Mouse (Mus musculus): ENCODE data around the gene Eps8l3. TPM values are rescaled to one million over a fixed set of nuclear protein-coding genes. Genes with fewer than 3 reads are reported as not detected.

The Eps8l3 gene
- not detected in 2 replicates for polyA plus RNA-seq (2015; fragmentation: Nextera tagmentation; extraction: Ambion mirVana)

- Histone ChIP-seq H3K9ac (no peak within 1 kb of the TSS), H3K36me3 (no peaks in the 10 kb centered on the region), H3K27ac (no peak within 1 kb of the TSS), H3K4me3 (no peak within 1 kb of the TSS), H3K9me3 (no peaks in the 10 kb centered on the region), H3K4me2 (no peak within 1 kb of the TSS), H3K27me3 (no peaks in the 10 kb centered on the region), H3K4me1 (replicated peaks) (no peaks in the 10 kb centered on the region)
- ATAC-seq (ENCODE audit: low FRiP score), result no peak
- 92% methylated on average over 5 of the region's 5 CpGs for WGBS
Measured at GRCm38 (mm10) chr3:107877005-107877404, at the start of gene Eps8l3. Gene Eps8l3 (plus strand): TSS chr3:107877229.

DNA sequence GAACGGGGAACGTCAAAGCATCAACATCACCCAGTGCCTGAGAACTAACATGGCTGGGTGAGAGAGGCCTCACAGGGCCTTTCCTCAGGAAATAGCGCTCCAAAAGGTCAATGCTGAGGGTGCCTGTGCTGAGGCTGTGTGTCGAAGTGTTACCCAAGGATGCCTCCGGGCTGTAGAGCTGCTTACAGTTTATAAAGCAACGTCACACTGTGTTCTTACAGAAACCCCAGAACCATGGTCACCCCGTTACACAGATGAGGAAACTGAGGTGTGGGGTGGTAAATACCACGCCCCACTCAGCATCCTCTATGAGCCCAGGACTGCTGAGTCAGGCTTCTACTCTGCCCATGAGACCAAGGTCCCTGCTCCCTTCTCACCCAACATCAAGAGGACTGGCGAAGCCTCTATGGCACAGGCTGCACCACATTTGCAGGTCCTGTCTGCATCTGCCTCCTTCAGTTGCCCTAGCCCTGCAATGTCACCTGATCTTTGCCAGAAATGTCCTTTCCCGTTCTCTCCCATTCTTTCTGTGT is 49.1 kb upstream of the Eps8l3 start:
- H3K4me3 ChIP-seq, result no peak overlapping the region
- H3K36me3 ChIP-seq, result no peaks in the 10 kb centered on the region
- H3K9ac ChIP-seq, result no peak overlapping the region
- no peaks in the 10 kb centered on the region for H3K9me3 ChIP-seq
- H3K4me2 ChIP-seq, result no peak overlapping the region
- no peak for ATAC-seq (ENCODE audit: low FRiP score)
- no peak overlapping the region for H3K27ac ChIP-seq
- 91% methylated on average over 10 of the region's 10 CpGs for WGBS
- H3K27me3 ChIP-seq, result no peaks in the 10 kb centered on the region
- H3K4me1 ChIP-seq (replicated peaks), result peaks cover 14% of the 10 kb centered on the region

DNA sequence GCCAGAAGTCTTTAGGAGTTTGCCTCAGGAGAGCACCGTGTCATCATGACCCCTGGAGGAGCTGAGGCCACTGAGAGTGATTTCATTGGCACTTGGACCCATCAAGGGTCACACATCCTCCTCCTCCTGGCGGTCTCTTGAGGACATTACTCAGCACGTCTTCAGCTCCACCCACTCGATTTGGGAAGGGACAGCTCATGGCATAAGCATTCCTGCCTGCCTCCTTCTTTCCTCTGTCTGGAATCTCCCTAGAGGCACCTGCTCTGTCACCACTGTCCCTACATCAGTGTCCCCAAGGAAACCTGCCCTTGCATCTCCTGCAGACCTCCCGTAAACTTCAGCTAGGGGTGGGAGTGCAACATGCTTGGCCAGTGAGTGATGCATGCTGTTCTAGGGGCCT is 48.5 kb upstream of the Eps8l3 start:
- H3K4me1 ChIP-seq (replicated peaks), result peaks cover 20% of the 10 kb centered on the region
- no peak overlapping the region for H3K4me2 ChIP-seq
- WGBS, result 60% methylated on average over 5 of the region's 5 CpGs
- no peak overlapping the region for H3K4me3 ChIP-seq
- no peaks in the 10 kb centered on the region for H3K27me3 ChIP-seq
- no peaks in the 10 kb centered on the region for H3K36me3 ChIP-seq
- no peak overlapping the region for H3K9ac ChIP-seq
- no peak for ATAC-seq (ENCODE audit: low FRiP score)
- no peaks in the 10 kb centered on the region for H3K9me3 ChIP-seq
- no peak overlapping the region for H3K27ac ChIP-seq

DNA sequence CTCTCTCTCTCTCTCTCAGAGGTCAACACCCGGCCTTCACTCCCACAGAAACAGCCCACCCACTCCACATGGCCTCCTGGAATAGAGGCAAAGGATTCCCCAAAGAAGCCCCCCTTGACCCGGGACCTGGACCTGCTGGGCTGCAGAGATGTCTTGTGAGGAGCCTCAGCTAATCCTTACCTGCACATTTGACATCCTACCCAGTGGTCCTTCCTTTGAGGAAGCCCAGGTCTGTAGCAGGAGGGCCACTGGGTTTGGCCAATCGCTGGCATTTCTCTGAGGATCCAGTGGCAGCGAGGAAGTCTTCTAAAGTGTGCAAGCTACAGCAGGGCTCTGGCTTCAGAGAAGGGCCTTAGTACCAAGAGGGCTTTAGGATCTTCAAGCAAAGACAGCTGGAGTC is 48.0 kb upstream of the Eps8l3 start:
- WGBS, result 91% methylated on average over 4 of the region's 4 CpGs
- Histone ChIP-seq H3K4me3 (no peak overlapping the region), H3K36me3 (no peaks in the 10 kb centered on the region), H3K4me1 (replicated peaks) (peaks cover 24% of the 10 kb centered on the region), H3K4me2 (no peak overlapping the region), H3K9ac (no peak overlapping the region), H3K9me3 (no peaks in the 10 kb centered on the region), H3K27me3 (no peaks in the 10 kb centered on the region), H3K27ac (no peak overlapping the region)
- ATAC-seq (ENCODE audit: low FRiP score), result no peak

DNA sequence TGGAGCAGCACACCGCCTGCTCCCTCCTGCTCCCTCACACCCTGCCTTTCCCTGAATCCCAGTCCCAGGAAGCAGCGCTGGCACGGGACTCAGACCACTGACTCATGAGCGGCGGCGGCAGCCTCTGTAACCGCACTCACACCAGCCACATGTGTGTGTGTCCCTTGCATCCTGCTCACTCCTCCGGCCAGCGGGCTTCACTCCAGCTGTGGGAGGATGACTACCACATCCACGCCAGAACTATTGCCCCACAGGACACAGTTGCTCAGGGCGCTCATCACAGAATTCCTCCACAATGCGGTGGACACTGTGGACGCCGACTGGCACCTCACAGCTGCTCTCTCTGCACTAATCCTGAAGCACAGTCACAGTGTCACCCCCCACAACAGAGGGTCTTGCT is 47.4 kb upstream of the Eps8l3 start:
- ATAC-seq (ENCODE audit: low FRiP score), result no peak
- 72% methylated on average over 14 of the region's 14 CpGs for WGBS
- peaks cover 30% of the 10 kb centered on the region for H3K4me1 ChIP-seq (replicated peaks)
- no peak overlapping the region for H3K27ac ChIP-seq
- H3K4me2 ChIP-seq, result no peak overlapping the region
- H3K9ac ChIP-seq, result peak overlapping the region; percentile 19; the same call in 1 of the 2 replicates
- no peaks in the 10 kb centered on the region for H3K36me3 ChIP-seq
- H3K4me3 ChIP-seq, result no peak overlapping the region
- no peaks in the 10 kb centered on the region for H3K9me3 ChIP-seq
- no peaks in the 10 kb centered on the region for H3K27me3 ChIP-seq

GRCm38 (mm10) chr3:107831875-107832554 is 45.0 kb upstream of the Eps8l3 start:
- Histone ChIP-seq H3K4me2 (no peak overlapping the region), H3K27me3 (no peaks in the 10 kb centered on the region), H3K4me3 (no peak overlapping the region), H3K4me1 (replicated peaks) (peaks cover 29% of the 10 kb centered on the region), H3K9me3 (no peaks in the 10 kb centered on the region), H3K9ac (no peak overlapping the region), H3K36me3 (no peaks in the 10 kb centered on the region), H3K27ac (no peak overlapping the region)
- ATAC-seq (ENCODE audit: low FRiP score), result no peak
- 67% methylated on average over 10 of the region's 10 CpGs for WGBS

GRCm38 (mm10) chr3:107832645-107833044 is 44.4 kb upstream of the Eps8l3 start:
- H3K4me3 ChIP-seq, result no peak overlapping the region
- H3K27me3 ChIP-seq, result no peaks in the 10 kb centered on the region
- 0 out of 2 replicates have a peak overlapping the region, but pooled peaks have one; percentile 24 for H3K27ac ChIP-seq
- no peak overlapping the region for H3K4me2 ChIP-seq
- no peak for ATAC-seq (ENCODE audit: low FRiP score)
- H3K9ac ChIP-seq, result no peak overlapping the region
- H3K36me3 ChIP-seq, result no peaks in the 10 kb centered on the region
- no peaks in the 10 kb centered on the region for H3K9me3 ChIP-seq
- 62% methylated on average over 6 of the region's 6 CpGs for WGBS
- peaks cover 29% of the 10 kb centered on the region for H3K4me1 ChIP-seq (replicated peaks)

DNA sequence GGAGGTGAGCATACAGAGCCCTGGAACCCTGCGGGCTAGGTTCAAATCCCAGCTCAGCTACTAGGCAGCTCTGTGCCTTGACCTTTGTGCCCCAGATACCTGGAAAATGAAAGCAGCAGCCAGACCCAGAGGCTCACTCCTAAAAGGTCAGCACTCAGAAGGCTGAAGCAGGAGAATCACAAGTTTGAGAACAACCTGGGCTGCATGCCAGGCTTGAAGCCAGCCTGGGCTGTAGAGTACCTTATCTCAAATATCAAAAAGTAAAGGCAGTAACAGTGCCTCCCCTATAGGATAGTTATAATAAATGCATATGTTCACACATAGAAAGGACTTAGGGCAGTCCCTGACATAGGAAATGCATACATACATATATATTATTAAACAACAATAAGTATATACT is 43.7 kb upstream of the Eps8l3 start:
- Histone ChIP-seq H3K4me1 (replicated peaks) (peaks cover 29% of the 10 kb centered on the region), H3K4me2 (no peak overlapping the region), H3K4me3 (no peak overlapping the region), H3K9me3 (no peaks in the 10 kb centered on the region), H3K36me3 (no peaks in the 10 kb centered on the region), H3K27me3 (no peaks in the 10 kb centered on the region), H3K9ac (no peak overlapping the region), H3K27ac (peak overlapping the region; percentile 24)
- no peak for ATAC-seq (ENCODE audit: low FRiP score)
- WGBS, result 64% methylated on average over 1 of the region's 1 CpGs

- H3K9me3 ChIP-seq, result no peaks in the 10 kb centered on the region
- peaks cover 29% of the 10 kb centered on the region for H3K4me1 ChIP-seq (replicated peaks)
- no peak overlapping the region for H3K4me3 ChIP-seq
- 11% methylated on average over 4 of the region's 4 CpGs for WGBS
- no peaks in the 10 kb centered on the region for H3K36me3 ChIP-seq
- no peaks in the 10 kb centered on the region for H3K27me3 ChIP-seq
- no peak overlapping the region for H3K9ac ChIP-seq
- ATAC-seq (ENCODE audit: low FRiP score), result peak; percentile 71
- H3K27ac ChIP-seq, result peak overlapping the region; percentile 49
- no peak overlapping the region for H3K4me2 ChIP-seq
Measured at GRCm38 (mm10) chr3:107833872-107834341, 43.1 kb upstream of the Eps8l3 start.

GRCm38 (mm10) chr3:107835301-107835700 is 41.7 kb upstream of the Eps8l3 start:
- no peaks in the 10 kb centered on the region for H3K27me3 ChIP-seq
- no peak overlapping the region for H3K9ac ChIP-seq
- H3K9me3 ChIP-seq, result no peaks in the 10 kb centered on the region
- no peak overlapping the region for H3K4me2 ChIP-seq
- H3K36me3 ChIP-seq, result no peaks in the 10 kb centered on the region
- 96% methylated on average over 5 of the region's 5 CpGs for WGBS
- no peak overlapping the region for H3K27ac ChIP-seq
- peaks cover 29% of the 10 kb centered on the region for H3K4me1 ChIP-seq (replicated peaks)
- ATAC-seq (ENCODE audit: low FRiP score), result no peak
- no peak overlapping the region for H3K4me3 ChIP-seq

GRCm38 (mm10) chr3:107839855-107840254 is 37.2 kb upstream of the Eps8l3 start:
- peaks cover 12% of the 10 kb centered on the region for H3K4me1 ChIP-seq (replicated peaks)
- no peak overlapping the region for H3K4me2 ChIP-seq
- no peak overlapping the region for H3K9ac ChIP-seq
- WGBS, result 91% methylated on average over 5 of the region's 5 CpGs
- H3K4me3 ChIP-seq, result no peak overlapping the region
- no peaks in the 10 kb centered on the region for H3K27me3 ChIP-seq
- no peak for ATAC-seq (ENCODE audit: low FRiP score)
- H3K36me3 ChIP-seq, result no peaks in the 10 kb centered on the region
- H3K27ac ChIP-seq, result no peak overlapping the region
- H3K9me3 ChIP-seq, result no peaks in the 10 kb centered on the region

DNA sequence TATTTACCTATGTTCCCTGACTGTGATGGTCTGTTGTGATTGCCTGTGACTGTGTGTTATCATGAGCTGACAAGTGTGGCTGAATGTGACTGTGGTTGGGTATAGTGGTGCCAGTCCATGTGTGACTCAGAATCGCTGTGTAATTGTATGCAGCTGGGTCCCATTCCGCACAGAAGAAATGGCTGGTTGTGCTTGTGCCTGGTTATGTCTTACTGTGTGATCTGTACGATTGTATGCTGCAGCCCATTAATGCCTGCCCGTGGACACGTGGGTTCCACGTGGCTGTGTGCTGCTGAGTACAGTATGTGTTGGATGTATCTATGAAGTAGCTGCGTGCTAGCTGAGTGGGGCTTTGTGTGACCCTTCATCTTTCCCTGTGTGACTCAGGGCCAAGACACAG is 36.2 kb upstream of the Eps8l3 start:
- 93% methylated on average over 7 of the region's 7 CpGs for WGBS
- no peak overlapping the region for H3K4me2 ChIP-seq
- H3K36me3 ChIP-seq, result no peaks in the 10 kb centered on the region
- no peak overlapping the region for H3K4me3 ChIP-seq
- H3K27ac ChIP-seq, result no peak overlapping the region
- no peaks in the 10 kb centered on the region for H3K27me3 ChIP-seq
- no peak for ATAC-seq (ENCODE audit: low FRiP score)
- no peaks in the 10 kb centered on the region for H3K9me3 ChIP-seq
- peaks cover 13% of the 10 kb centered on the region for H3K4me1 ChIP-seq (replicated peaks)
- 0 out of 2 replicates have a peak overlapping the region, but pooled peaks have one; percentile 5 for H3K9ac ChIP-seq

DNA sequence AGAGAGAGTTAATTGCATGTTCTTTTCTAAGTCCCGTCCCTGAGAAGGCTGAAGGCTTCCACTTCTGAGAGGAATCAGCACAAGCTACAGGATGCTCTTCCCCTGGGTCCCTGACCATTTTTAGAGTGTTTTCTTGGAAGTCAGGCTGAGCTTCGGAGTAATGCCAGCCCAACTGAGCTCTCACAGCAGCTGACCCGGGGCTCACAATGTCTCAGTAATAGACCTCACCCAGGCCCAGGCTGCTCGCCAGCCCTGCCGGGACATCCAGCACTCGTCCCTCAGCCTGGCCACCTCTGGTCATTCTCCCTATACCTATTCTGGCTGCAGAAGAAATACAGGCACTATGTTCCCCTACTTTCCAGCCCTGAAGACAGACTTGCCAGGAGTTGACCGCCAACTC is 35.7 kb upstream of the Eps8l3 start:
- WGBS, result 81% methylated on average over 7 of the region's 7 CpGs
- Histone ChIP-seq H3K4me3 (no peak overlapping the region), H3K4me2 (no peak overlapping the region), H3K4me1 (replicated peaks) (peaks cover 13% of the 10 kb centered on the region), H3K27ac (no peak overlapping the region), H3K9me3 (no peaks in the 10 kb centered on the region), H3K27me3 (no peaks in the 10 kb centered on the region), H3K9ac (0 out of 2 replicates have a peak overlapping the region, but pooled peaks have one; percentile 5), H3K36me3 (no peaks in the 10 kb centered on the region)
- no peak for ATAC-seq (ENCODE audit: low FRiP score)

Measured in hindbrain, embryonic 13.5 days (tissue).